Mouse (Mus musculus): Measurements from ENCODE around the gene Fbxl12.

GRCm38 (mm10) chr9:20685081-20685861 is 40.7 kb upstream of the Fbxl12 start:
- TF ChIP-seq CTCF (IDR thresholded peaks at IDR 0.05; ENCODE audit: extremely low read depth, insufficient read depth, insufficient read length, insufficient replicate concordance) (no peak), POLR2A (IDR thresholded peaks at IDR 0.05; ENCODE audit: low read depth, low read length) (no peak)

Measured in spleen, adult 2 months (tissue).